Mouse (Mus musculus) small intestine, adult 2 months (tissue): ENCODE measurements around the gene Zc3h4.

Source experiments
- CTCF ChIP-seq: fragments of 200-500 bp; IDR thresholded peaks from 2 replicates; pipeline ENCODE4 v1.5.1; 2012; ENCODE audit warnings: low read depth, mild to moderate bottlenecking, control low read depth, inconsistent platforms, low read length, moderate library complexity, mixed read lengths; ENCODE audit not compliant: insufficient replicate concordance, insufficient read length; ENCODE audit errors: extremely low read depth
- POLR2A ChIP-seq: fragments of 200-500 bp; IDR thresholded peaks from 2 replicates; pipeline ENCODE4 v1.6.1; 2012; ENCODE audit warnings: low read depth, mild to moderate bottlenecking, control low read depth, inconsistent platforms, low read length, moderate library complexity

DNA sequence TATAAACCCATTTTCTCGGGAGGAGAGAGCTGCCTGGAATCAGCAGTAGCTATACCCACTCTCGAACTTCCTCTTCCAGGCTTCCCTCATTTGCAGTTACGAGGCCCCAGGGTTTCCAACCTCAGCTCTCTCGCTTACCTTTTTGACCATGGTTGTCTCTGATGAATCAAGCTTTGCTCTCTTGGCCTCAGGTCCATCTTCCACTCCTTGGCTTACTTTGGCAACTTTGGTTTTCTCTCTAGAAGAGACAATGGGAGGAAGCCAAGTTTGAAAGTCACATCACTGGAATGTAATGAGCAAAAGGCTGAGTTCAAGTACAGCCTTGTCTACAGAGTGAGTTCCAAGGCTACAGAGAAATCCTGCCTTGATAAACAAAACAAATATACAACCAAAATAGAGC lies 34.0 kb upstream of the Zc3h4 start:
- TF ChIP-seq CTCF (no peak), POLR2A (no peak)
